Mouse (Mus musculus): ENCODE data around the gene Ebp. TPM values are rescaled to one million over a fixed set of nuclear protein-coding genes. Genes with fewer than 3 reads are reported as not detected.

Gene Ebp
- total and polyA plus RNA-seq, 3 experiments = 44.0 to 70.9 (median 64.3) TPM

DNA sequence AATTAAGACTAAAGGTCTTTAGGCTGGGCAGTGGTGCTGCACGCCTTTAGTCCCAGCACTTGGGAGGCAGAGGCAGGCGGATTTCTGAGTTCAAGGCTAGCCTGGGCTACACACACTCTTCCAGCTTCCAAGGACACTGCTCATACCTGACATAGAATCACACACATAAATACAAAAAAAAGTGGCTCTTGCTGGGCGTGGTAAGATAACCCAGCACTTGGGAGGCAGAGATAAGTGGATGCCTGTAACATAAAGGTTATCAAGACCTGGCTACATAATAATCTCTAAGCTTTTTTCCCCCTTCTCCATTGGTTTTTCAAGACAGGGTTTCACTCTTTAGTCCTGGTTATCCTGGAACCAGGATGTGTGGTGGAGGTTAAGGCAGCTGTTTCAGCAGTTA is 40.3 kb upstream of the Ebp start:
- H3K36me3 ChIP-seq (replicated peaks in 1 of 2; ENCODE audit: control insufficient read depth in 1 of 2, insufficient read depth in 1 of 2, low read length in 1 of 2) = peaks cover 0 to under 1% of the 10 kb centered on the region in 2 experiments
- dilution Hi-C loops (cut with MboI; ENCODE audit: extremely low pct_ligation_motif_present, extremely low pct_unique_long_range_greater_than_20kb, low sequenced_read_pairs) = no loop called here
- H3K4me3 ChIP-seq (replicated peaks in 1 of 3; ENCODE audit: low read depth in 2 of 3, low read length in 2 of 3, poor library complexity in 1 of 3) = no peak overlapping the region
- no peak overlapping the region for H3K27ac ChIP-seq (ENCODE audit: insufficient read depth, low read depth)
- H3K79me2 ChIP-seq (replicated peaks; ENCODE audit: control insufficient read depth, extremely low read depth, insufficient read depth, poor library complexity, severe bottlenecking) = no peaks in the 10 kb centered on the region
- DNase-seq (ENCODE audit: extremely low read depth) = no peak
- H3K9me3 ChIP-seq (replicated peaks; ENCODE audit: low read length) = no peaks in the 10 kb centered on the region
- H3K4me1 ChIP-seq (ENCODE audit: control insufficient read depth in 1 of 2, insufficient read depth in 2 of 2) = no peaks in the 10 kb centered on the region
- in situ Hi-C loops (cut with MboI; ENCODE audit: low pct_ligation_motif_present, low pct_unique_long_range_greater_than_20kb, low sequenced_read_pairs) = no loop called here
- no peak overlapping the region for H3K9ac ChIP-seq (ENCODE audit: insufficient read depth, low read depth)
- TF ChIP-seq HCFC1 (IDR thresholded peaks at IDR 0.05; ENCODE audit: low read depth, low read length) (no peak), E2F4 (IDR thresholded peaks at IDR 0.05; ENCODE audit: insufficient replicate concordance, low read depth, low read length) (no peak), USF1 (IDR thresholded peaks at IDR 0.05; ENCODE audit: low read depth, low read length) (no peak), CHD1 (IDR thresholded peaks at IDR 0.05; ENCODE audit: low read depth, low read length) (no peak), JUN (IDR thresholded peaks at IDR 0.05; ENCODE audit: insufficient read depth, low read depth, low read length) (no peak), TCF12 (IDR thresholded peaks at IDR 0.05; ENCODE audit: low read depth, low read length) (no peak), JUND (conservative IDR thresholded peaks at IDR 0.05; ENCODE audit: low read depth, low read length) (no peak), MAZ (IDR thresholded peaks at IDR 0.05; ENCODE audit: low read depth, low read length) (no peak)
- H3K4me2 ChIP-seq (ENCODE audit: insufficient read depth, low read depth, poor library complexity, severe bottlenecking) = no peak overlapping the region
- no peaks in the 10 kb centered on the region for H3K27me3 ChIP-seq (replicated peaks)

DNA sequence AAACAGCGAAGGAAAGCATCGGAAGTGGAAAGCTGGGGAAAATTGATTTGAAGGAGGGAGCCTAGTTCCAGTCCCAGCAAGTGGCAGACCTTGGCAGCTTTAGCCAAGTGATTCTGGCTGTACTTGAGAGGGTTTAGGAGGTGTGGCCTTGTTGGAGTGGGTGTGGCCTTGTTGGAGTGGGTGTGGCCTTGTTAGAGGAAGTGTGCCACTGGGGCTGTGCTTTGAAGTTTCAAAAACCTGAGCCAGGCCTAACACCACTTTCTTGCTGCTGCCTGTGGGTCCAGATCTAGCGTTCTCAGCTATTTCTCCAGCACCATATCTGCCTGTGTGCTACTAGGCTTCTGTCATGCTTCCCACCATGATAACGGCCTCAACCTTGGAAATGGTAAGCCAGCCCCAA is 37.0 kb upstream of the Ebp start:
- H3K79me2 ChIP-seq (replicated peaks; ENCODE audit: control insufficient read depth, extremely low read depth, insufficient read depth, poor library complexity, severe bottlenecking) = no peaks in the 10 kb centered on the region
- dilution Hi-C loops (cut with MboI; ENCODE audit: extremely low pct_ligation_motif_present, extremely low pct_unique_long_range_greater_than_20kb, low sequenced_read_pairs) (no loop called here), in situ Hi-C loops (cut with MboI; ENCODE audit: low pct_ligation_motif_present, low pct_unique_long_range_greater_than_20kb, low sequenced_read_pairs) (no loop called here)
- H3K27ac ChIP-seq (ENCODE audit: insufficient read depth, low read depth) = no peak overlapping the region
- H3K4me3 ChIP-seq (replicated peaks in 1 of 3; ENCODE audit: low read depth in 2 of 3, low read length in 2 of 3, poor library complexity in 1 of 3) = no peak overlapping the region
- peak; percentile 28 for DNase-seq (ENCODE audit: extremely low read depth)
- H3K4me1 ChIP-seq (ENCODE audit: control insufficient read depth in 1 of 2, insufficient read depth in 2 of 2) = no peaks in the 10 kb centered on the region
- no peak overlapping the region for H3K9ac ChIP-seq (ENCODE audit: insufficient read depth, low read depth)
- no peaks in the 10 kb centered on the region for H3K36me3 ChIP-seq (replicated peaks in 1 of 2; ENCODE audit: control insufficient read depth in 1 of 2, insufficient read depth in 1 of 2, low read length in 1 of 2)
- H3K27me3 ChIP-seq (replicated peaks) = no peaks in the 10 kb centered on the region
- no peak overlapping the region for H3K4me2 ChIP-seq (ENCODE audit: insufficient read depth, low read depth, poor library complexity, severe bottlenecking)
- no peaks in the 10 kb centered on the region for H3K9me3 ChIP-seq (replicated peaks; ENCODE audit: low read length)
- no peak for TF ChIP-seq MYC (IDR thresholded peaks at IDR 0.05; ENCODE audit: low read depth, low read length)
- TF ChIP-seq GABPA (IDR thresholded peaks at IDR 0.05; ENCODE audit: insufficient replicate concordance, low read depth, low read length) = no peak
- TF ChIP-seq UBTF (IDR thresholded peaks at IDR 0.05; ENCODE audit: low read depth, low read length) = no peak
- no peak for TF ChIP-seq USF2 (conservative IDR thresholded peaks at IDR 0.05; ENCODE audit: low read depth, low read length)
- TF ChIP-seq ETS1 (conservative IDR thresholded peaks at IDR 0.05; ENCODE audit: low read depth, low read length) = no peak
- no peak for TF ChIP-seq ZMIZ1 (IDR thresholded peaks at IDR 0.05; ENCODE audit: low read depth, low read length)
- TF ChIP-seq TCF12 (IDR thresholded peaks at IDR 0.05; ENCODE audit: low read depth, low read length) = no peak
- no peak for TF ChIP-seq CTCF (conservative IDR thresholded peaks at IDR 0.05 in 1 of 2, IDR thresholded peaks at IDR 0.05 in 1 of 2; ENCODE audit: low read depth in 2 of 2, low read length in 2 of 2)
- no peak for TF ChIP-seq POLR2A (IDR thresholded peaks at IDR 0.05; ENCODE audit: low read depth, low read length)
- TF ChIP-seq NELFE (IDR thresholded peaks at IDR 0.05; ENCODE audit: low read depth, low read length) = no peak
